Mouse (Mus musculus): ENCODE measurements around the gene Herc2.

Herc2 gene

DNA sequence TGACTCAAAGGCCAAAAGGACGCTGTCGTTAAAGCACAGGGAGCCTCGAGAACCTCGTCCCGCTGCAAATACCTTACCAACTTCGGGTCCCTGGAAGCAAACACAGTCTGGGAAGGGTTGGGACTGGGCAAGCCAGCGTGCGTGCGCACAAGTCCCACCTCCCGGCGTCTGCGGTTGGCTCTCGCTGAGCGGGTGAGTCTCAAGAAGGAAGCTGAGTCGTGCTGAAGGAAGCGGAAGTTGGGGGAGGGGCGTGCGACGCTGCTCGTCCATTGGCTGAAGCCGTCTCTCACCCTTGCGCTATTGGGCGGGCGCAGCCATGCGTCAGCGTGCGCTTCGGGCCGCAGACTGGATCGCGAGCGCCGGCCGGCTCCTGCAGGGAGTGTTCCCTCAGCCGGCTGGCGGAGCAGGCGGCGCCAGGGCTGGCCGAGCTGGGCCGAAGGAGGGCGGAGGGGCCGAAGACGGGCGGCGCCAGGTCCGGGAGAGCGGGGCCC is at the start of gene Herc2:
Herc2 (plus strand) TSS at position 366 of the 491 bp plus-strand sequence.
- TF ChIP-seq GATA4 (IDR thresholded peaks at IDR 0.05; ENCODE audit: insufficient replicate concordance, low read length) = 0 out of 2 replicates have a peak, but pooled peaks have one; percentile 4

- no peak for TF ChIP-seq GATA4 (IDR thresholded peaks at IDR 0.05; ENCODE audit: insufficient replicate concordance, low read length)
Measured at GRCm38 (mm10) chr7:56010318-56011017, 39.5 kb upstream of the Herc2 start.

GRCm38 (mm10) chr7:56011018-56011333 is 39.0 kb upstream of the Herc2 start:
- no peak for TF ChIP-seq GATA4 (IDR thresholded peaks at IDR 0.05; ENCODE audit: insufficient replicate concordance, low read length)

GRCm38 (mm10) chr7:56013261-56014001 is 36.6 kb upstream of the Herc2 start:
- TF ChIP-seq GATA4 (IDR thresholded peaks at IDR 0.05; ENCODE audit: insufficient replicate concordance, low read length) = no peak

DNA sequence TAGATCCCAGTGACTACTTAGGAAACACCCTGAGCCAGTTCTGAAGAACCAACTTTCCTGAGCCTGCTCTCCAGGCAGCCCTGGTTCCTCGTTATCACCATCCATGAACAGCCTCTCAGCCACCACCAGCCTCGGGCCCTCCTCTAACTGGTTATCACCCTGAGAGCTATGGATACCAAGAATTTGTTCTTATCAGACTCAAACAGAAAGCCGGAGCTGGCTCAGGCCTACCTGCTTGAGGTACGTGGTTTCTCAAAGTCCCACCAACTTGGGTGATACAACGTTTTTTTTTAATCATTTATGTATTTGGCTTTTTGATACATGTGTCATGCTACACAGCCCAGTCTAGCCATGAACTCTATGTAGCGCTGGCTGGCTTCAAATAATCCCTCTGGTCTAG is 34.8 kb upstream of the Herc2 start:
- no peak for TF ChIP-seq GATA4 (IDR thresholded peaks at IDR 0.05; ENCODE audit: insufficient replicate concordance, low read length)

- TF ChIP-seq GATA4 (IDR thresholded peaks at IDR 0.05; ENCODE audit: insufficient replicate concordance, low read length) = no peak
Measured at GRCm38 (mm10) chr7:56015837-56016236, 34.2 kb upstream of the Herc2 start.

DNA sequence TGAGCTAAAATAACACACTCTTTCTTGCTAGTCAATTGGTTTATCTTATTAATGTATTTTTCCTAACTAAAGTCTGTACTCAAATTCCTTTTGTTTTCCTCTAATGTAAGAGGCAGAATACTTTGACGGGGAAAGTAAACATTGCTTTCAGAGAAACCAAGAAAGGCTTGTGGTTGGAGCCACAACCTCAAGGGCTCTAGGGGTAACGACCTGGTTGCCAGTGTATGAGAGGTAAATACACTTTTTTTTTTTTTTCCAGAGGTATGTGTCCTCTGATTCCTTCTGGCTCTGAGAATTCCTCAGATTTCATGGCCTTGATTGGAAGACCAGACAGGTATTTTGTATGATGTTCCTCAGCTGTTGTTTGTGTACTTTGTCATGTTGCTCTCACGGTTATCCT is 32.2 kb upstream of the Herc2 start:
- TF ChIP-seq GATA4 (IDR thresholded peaks at IDR 0.05; ENCODE audit: insufficient replicate concordance, low read length) = no peak

GRCm38 (mm10) chr7:56018446-56018971 is 31.5 kb upstream of the Herc2 start:
- no peak for TF ChIP-seq GATA4 (IDR thresholded peaks at IDR 0.05; ENCODE audit: insufficient replicate concordance, low read length)

- TF ChIP-seq GATA4 (IDR thresholded peaks at IDR 0.05; ENCODE audit: insufficient replicate concordance, low read length) = no peak
Measured at GRCm38 (mm10) chr7:56018972-56019929, 30.7 kb upstream of the Herc2 start.

GRCm38 (mm10) chr7:56019930-56020253 is 30.1 kb upstream of the Herc2 start, which contains the start of gene Nipa1:
TSS of gene Nipa1 (minus strand) at chr7:56019954.
- no peak for TF ChIP-seq GATA4 (IDR thresholded peaks at IDR 0.05; ENCODE audit: insufficient replicate concordance, low read length)

DNA sequence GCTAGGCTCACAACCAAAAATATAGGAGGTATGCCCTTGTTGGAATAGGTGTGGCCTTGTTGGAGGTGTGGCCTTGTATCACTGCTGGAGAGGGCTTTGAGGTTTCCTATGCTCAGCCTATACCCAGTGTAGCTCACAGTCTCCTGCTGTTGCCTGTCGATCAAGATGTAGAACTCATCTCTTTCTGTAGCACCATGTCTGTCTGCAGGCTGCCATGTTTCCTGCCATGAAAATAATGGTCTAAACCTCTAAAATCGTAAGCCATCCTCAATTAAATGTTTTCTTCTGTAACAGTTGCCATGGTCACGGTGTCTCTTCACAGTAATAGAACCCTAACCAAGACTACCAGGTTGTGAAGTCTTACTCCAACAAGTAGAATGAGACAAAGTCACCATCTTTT is 26.4 kb upstream of the Herc2 start:
- no peak for TF ChIP-seq GATA4 (IDR thresholded peaks at IDR 0.05; ENCODE audit: insufficient replicate concordance, low read length)

DNA sequence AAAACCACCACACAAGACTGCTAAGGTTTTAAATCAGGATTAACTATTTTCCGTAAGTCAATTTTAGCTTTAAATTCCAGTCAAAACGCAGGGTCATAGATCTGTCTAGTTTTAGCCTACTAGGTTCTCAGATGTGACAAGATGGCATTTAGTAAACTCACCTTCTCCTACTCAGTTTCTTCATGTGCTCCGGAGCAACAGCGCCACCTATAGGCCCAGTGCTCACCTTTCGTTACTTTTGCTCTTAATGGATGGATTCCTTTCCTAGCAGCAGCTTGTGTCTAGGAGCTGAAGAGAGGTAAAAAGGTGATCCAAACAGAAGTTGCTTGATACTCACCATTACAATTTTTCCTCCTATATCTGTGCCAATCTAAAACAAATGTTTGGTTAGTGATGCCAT is 7.6 kb upstream of the Herc2 start:
- no peak for TF ChIP-seq GATA4 (IDR thresholded peaks at IDR 0.05; ENCODE audit: insufficient replicate concordance, low read length)

DNA sequence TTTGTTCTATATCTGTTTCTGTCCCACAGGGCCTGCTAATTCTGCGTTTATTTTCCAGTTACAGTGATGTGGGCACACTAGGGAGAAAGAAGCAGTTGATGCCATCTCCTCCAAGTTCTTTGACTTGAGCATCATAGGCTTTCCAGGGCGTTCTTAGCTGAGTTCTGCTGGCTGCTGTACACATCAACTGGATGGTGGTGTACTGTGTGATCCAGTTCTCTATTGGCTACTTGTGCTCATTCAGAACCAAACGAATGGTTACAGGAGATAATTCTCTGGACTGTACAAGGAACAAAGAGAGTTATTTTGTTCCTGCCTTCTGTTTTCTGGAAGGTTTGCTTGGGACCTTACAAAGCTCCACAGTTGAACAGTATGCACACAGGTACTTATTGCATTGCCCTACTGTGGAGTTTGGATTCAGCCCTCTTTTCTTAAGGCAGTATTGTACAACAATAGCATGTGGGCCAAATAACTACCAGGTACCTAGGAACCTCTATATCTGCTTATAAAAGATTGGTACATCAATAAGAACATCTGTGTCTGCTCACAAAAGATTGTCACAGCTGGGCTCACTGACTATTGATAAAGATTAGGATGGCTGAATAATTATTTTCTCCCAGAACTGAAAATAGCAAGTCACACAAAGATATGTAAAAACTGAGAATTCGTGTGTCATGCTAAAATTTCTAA is 6.3 kb upstream of the Herc2 start:
- TF ChIP-seq GATA4 (IDR thresholded peaks at IDR 0.05; ENCODE audit: insufficient replicate concordance, low read length) = no peak

- no peak for TF ChIP-seq GATA4 (IDR thresholded peaks at IDR 0.05; ENCODE audit: insufficient replicate concordance, low read length)
Measured at GRCm38 (mm10) chr7:56044267-56044629, 5.7 kb upstream of the Herc2 start.

- TF ChIP-seq GATA4 (IDR thresholded peaks at IDR 0.05; ENCODE audit: insufficient replicate concordance, low read length) = no peak
Measured at GRCm38 (mm10) chr7:56047178-56047577, 2.8 kb upstream of the Herc2 start.
